Mouse (Mus musculus) embryo, embryonic 9.5 days (tissue): ENCODE measurements around the gene Igsf8.
A peak's percentile ranks its signal among the peaks of the same experiment; 100 is the strongest.

ENCODE experiments used
- DNase-seq: peaks from one replicate; pipeline ENCODE4 v3.0.0-alpha.2; 2017; ENCODE audit errors: extremely low spot score

Gene Igsf8

GRCm38 (mm10) chr1:172273386-172273785, 11.9 kb downstream of the Igsf8 start:
- no peak for DNase-seq

- DNase-seq = no peak
These were observed 12.7 kb downstream of the Igsf8 start for GRCm38 (mm10) chr1:172274116-172274515.

DNA sequence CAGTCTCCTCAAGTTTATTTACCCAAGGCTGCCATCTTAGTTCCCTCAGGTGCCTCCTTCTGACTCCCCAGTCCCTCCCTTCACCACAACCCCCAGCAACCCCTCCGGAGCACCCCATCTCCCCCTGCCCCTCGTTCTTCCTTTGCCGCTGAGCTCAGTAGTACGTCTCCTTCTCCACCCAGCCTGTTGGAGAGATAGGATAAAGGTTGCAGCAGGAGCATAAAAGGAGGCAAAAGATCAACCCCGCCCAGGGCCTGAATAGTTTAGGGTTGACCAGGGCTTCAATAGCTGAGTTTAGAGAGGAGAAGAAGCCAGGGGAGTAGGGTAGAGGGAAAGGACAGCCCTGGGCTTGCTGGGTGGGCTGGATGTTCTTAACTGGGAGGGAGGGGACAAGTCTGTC, 13.1 kb downstream of the Igsf8 start:
- DNase-seq = no peak

DNA sequence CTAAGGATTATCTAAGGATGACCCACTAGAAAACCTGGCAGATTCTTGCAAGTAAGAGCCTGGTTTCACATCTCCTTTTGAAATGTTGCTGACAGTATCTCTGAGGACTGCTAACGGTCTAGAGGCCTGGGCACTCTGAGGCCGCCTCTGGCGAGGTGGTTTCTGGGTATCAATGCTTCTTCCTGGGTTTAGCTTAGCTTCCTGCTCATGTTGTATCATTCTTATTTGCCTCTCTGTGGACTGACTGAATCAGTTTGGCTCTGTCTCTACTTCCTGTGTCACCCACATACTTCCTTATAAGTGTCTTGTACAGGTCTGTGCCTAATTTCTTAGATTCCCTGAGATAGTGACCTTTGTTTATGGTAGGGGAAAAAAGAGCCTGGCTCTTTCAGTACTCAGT, 15.7 kb downstream of the Igsf8 start:
- no peak for DNase-seq

DNA sequence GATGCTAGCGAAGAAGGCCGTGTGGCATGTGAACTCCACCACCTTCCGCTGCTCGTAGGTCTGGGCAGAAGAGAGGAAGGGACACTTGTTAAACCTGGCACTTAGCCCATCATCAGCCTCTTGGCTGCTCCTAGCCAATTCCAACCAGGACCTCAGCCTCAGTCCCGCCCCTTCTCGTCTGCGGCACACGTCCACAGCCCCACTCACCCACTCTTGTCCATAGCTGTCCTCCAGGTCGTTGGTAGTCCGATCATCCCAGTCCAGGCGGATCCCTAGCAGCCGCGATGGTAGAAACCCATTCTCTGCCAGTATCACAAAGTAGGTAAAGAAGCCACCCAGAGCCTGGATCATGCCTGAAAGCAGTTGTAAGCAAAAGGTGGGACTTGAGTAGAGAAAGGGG, 16.9 kb downstream of the Igsf8 start:
- DNase-seq = no peak

GRCm38 (mm10) chr1:172279768-172280509, 18.5 kb downstream of the Igsf8 start:
- no peak for DNase-seq

GRCm38 (mm10) chr1:172281522-172282254, 20.2 kb downstream of the Igsf8 start:
- DNase-seq = no peak

DNA sequence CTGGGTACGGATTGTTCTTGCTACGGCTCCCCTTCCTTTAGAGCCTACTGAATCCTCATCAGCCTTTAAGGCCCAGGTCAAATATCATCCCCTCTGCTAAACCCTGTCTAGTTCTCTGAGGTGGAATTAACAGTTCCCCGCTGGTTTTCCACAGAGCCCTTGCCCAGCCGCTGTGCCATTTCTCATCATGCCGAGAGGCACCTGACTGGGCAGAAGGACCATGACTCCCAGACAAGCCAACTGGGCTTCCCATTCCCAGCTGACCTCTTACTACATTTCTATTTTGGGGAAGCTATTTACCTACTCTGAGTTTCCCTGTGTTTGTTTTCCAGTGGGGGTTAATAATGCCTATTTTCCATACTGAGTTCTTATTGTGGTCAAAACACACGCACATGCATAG, 21.6 kb downstream of the Igsf8 start:
- DNase-seq = no peak

- DNase-seq = no peak
These were observed 22.8 kb downstream of the Igsf8 start for GRCm38 (mm10) chr1:172284221-172284620.

DNA sequence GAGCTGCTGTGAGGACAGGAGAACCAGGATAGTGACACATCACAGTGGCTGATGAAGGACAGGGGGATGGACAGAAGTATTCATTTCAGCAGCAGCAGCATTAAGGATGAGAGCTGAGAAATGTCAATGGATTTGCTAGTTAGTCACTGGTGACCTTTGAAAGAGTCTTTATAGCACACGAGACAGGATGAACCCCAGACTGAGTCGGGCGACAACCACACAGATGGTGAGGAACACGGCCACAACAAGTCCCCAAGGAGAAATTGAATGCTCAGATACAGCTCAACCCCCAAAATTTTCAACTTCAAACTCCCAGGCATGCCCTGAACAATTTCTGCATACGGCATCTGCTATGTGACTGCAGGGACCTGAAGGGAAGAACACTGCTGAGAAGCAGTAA, 25.3 kb downstream of the Igsf8 start:
- no peak for DNase-seq

- DNase-seq = no peak
These were observed 27.6 kb downstream of the Igsf8 start for GRCm38 (mm10) chr1:172288900-172289616.

DNA sequence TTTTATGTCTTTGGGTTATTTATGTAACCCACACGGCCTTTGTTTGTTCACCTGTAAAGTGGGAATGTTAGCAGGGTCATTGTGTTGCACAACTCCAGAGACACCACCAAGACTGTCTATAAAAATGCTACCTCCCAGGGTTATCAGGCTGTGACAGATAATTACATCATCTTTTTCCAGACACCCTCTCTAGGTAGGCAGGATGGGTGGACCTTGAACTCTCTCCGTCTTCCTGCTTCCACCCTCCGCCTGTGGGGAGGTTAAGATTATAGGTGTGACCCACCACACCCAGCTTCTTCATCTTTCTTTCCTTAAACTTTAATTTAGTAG, 28.1 kb downstream of the Igsf8 start:
- DNase-seq = no peak

GRCm38 (mm10) chr1:172292880-172293279, 31.4 kb downstream of the Igsf8 start:
- DNase-seq = no peak

DNA sequence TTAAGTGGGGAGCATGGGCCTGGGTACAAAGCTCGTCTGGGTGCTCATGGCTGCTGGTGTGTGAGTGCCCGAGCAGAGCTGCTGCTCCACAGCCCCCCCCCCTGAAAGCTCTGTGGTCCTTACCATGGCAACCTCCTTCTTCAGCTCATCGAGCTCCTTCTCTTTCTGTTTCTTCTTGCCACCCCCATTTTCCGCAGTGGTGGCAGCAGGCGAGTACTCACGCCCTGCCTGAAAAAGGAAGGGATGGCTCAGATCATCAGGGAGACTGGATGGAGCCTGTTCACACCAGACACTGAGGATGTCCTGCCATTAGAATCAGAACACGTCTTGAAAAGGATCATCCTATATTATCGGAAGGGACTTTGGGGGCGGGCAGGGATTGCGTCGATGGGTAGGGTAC, 32.0 kb downstream of the Igsf8 start:
- no peak for DNase-seq

DNA sequence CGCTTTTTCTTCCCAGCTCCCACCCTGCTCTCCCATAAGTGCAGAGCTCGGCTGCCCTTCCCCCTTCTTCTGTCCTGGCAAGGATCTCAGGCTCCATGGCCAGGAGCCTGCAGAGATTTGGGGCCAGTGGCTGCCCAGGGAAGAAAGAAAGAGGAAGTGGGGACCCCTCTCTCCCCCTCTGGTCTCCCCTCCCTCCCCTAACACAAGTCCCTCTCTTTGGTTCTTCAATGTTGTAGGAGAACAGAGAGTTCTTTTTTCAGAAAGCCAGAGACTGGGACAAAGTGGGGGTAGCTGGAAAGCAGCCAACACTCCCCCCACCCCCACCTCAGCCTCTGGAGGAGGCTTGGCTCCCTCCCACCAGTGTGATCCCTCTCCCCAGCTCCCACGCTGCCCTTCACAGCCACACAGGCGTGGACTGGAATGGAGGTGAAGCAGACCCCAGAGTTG, 34.3 kb downstream of the Igsf8 start:
- DNase-seq = no peak

DNA sequence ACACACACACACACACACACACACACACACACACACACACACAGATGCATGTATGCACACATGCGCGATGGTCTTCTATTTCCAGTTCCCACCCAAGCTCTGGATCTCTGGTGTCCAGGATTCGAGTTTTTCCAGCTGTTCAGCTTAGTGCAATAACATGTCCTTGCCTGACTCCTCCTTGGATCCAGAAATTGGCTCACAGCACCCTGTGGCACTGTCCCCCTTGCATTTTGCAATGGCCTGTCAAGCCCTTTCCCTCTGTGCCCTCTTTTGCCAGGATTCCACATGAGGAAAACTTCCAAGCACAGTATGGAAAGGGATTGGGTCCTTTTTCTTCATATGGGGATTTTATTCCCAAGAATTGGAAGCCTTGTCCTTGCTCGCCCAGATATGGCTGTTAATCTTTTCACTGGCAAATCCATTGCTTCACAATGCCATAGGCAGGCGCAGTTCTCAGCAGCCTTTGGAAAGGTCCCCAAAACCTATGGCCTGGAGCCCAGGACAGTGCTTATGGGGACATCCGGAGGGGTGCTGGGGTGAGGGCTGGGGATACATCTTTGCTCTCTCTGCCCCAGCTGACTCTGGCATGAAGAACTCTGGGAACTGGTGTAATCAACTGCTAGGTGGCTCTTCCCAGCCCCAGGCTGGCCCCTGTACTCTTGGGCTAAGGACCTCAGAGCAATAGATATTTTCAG, 35.5 kb downstream of the Igsf8 start:
- DNase-seq = no peak

GRCm38 (mm10) chr1:172297611-172298537, 36.4 kb downstream of the Igsf8 start, which contains the start of gene Atp1a2:
TSS of gene Atp1a2 (minus strand) at chr1:172298064.
- peak; percentile 55 for DNase-seq

- no peak for DNase-seq
These were observed 38.1 kb downstream of the Igsf8 start for GRCm38 (mm10) chr1:172299528-172299927.

DNA sequence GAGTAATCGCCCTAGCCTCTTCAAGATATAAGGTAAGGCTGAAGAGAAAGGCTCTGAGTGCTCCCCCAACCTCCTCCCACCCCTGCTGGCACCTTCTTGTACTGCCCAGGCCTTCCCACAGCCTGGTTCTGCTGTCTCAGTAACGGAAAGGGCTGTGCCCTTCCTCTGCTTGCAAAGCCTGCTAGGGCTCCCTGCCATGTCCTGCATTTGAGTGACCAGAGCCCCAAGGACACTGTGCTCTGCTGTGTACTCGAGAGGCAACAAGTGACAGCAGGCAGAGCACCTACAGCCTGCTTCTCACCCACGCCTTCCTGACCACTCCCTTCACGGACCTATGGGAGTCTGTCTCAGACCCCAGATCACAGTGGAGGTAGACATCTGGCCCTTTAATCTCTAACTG, 38.8 kb downstream of the Igsf8 start:
- no peak for DNase-seq

DNA sequence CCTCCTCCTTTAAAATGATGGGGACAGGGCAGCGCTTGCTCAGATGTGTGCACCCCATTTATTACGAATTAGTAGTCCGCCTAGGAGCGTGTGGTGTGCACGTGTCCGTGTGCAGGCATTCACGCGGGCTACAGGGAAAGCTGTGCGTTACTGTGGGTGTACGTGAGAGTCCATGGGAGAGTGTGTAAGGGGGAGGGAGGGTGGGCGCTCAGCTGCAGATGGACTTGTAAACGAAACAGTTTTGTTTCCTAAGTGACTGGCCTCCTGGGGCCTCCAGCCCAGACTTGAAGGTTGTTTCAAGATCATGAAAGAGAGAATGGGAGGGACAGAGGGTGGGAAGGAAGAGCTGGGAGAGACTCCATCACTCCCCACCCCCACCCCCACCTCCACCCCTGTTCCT, 39.7 kb downstream of the Igsf8 start:
- DNase-seq = no peak

DNA sequence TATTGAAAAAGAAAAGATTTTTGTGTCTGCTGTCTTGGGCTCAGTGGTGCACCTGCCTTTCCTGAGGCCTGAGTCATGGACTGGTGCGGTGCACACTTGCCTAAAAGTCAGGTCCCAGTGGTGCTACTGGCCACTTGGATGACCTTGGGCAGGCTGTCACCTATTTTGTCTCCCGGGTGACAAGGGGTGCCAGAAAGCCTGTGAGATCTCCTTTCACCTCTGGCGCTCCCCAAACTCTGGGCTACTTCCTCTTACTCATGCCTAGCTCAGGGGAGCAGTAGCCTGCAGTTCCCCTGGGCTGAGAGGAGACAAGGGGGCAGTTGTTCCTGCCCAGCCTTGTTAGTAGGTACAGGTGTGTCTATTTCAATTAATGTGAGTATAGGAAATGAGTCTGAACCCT, 40.9 kb downstream of the Igsf8 start:
- DNase-seq = no peak
